Mouse (Mus musculus) embryonic fibroblast, embryonic 13.5 days (primary cell): Measurements from ENCODE around the gene Olfr1164.

Experiments
- CTCF ChIP-seq: IDR thresholded peaks from 2 replicates; pipeline ENCODE4 v1.5.1; 2011; ENCODE audit warnings: mild to moderate bottlenecking, control low read depth, low read length, moderate library complexity, borderline replicate concordance; ENCODE audit not compliant: insufficient read depth
- POLR2A ChIP-seq: IDR thresholded peaks from 2 replicates; pipeline ENCODE4 v1.6.1; 2011; ENCODE audit warnings: low read depth, mild to moderate bottlenecking, control low read depth, low read length, moderate library complexity

GRCm38 (mm10) chr2:88063587-88063986 lies 30.2 kb downstream of the Olfr1164 start:
- TF ChIP-seq POLR2A (no peak), CTCF (no peak)
